Mouse (Mus musculus) lung, adult 2 months (tissue): Measurements from ENCODE around the gene H2al2a.

Experiments
- CTCF ChIP-seq: fragments of 200-500 bp; IDR thresholded peaks from 2 replicates; pipeline ENCODE4 v1.5.1; 2011; ENCODE audit warnings: mild to moderate bottlenecking, low read length, control low read depth; ENCODE audit not compliant: insufficient read depth
- POLR2A ChIP-seq: fragments of 200-500 bp; IDR thresholded peaks from 2 replicates; pipeline ENCODE4 v1.6.1; 2011; ENCODE audit warnings: low read depth, mild to moderate bottlenecking, control low read depth, low read length, borderline replicate concordance; ENCODE audit errors: extremely low read depth

DNA sequence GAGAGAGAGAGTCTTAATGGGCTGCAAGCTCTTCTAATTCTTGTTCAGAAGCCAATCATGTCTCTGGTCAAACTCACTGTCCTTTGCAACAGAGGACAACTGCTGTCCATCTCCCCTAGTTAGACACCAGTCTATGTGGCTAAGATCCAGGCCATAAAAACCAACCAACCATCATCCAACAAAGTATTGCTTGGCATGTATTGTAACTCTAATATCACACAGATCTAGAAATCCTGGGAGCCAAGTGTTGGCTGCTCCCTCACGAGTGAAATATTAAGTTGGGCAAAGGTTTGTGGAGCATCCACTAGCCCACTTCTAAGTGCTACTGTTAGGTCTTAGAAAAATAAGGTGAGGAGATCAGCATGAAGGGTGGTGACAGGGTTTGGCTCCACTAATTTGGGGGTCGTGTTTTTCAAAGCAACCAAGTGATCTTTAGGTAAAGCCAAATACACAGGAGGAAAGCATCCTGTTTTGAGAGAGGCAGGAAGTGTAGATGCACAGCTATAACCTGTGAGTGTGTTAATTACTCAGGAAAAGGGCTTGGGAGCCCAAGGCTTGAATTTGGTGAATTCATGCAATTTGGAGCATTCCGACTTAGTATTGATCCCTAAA lies 41.5 kb upstream of the H2al2a start:
- TF ChIP-seq POLR2A (no peak), CTCF (no peak)
